Mouse (Mus musculus): ENCODE measurements around the gene Polh.

DNA sequence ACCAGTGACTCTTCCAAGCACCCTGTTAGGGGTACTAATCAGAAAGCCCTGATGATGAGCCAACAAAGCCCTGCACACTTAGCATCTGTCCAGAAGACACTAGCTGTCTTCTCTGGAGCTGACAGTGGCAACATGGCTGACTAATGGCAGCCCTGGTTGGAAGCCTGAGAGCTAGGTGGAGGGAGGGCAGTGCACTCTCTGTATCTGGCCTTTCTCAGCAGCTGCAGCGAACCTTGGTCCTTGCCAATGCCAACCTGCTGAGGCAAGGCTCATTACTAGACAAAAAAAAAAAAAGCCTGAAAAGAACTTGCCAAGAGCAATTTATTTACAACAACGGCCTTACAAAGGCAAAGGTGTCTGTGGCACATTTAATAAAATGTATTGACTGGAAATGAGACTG, 41.2 kb upstream of the Polh start:
- no peak for TF ChIP-seq POLR2A (IDR thresholded peaks at IDR 0.05; ENCODE audit: insufficient read depth, low read length)
- TF ChIP-seq CTCF (IDR thresholded peaks at IDR 0.05; ENCODE audit: low read depth, low read length), result no peak
- no peak for TF ChIP-seq EP300 (IDR thresholded peaks at IDR 0.05; ENCODE audit: insufficient read depth, low read depth, low read length)
